Mouse (Mus musculus): Measurements from ENCODE around the gene Apba3.

The Apba3 gene

DNA sequence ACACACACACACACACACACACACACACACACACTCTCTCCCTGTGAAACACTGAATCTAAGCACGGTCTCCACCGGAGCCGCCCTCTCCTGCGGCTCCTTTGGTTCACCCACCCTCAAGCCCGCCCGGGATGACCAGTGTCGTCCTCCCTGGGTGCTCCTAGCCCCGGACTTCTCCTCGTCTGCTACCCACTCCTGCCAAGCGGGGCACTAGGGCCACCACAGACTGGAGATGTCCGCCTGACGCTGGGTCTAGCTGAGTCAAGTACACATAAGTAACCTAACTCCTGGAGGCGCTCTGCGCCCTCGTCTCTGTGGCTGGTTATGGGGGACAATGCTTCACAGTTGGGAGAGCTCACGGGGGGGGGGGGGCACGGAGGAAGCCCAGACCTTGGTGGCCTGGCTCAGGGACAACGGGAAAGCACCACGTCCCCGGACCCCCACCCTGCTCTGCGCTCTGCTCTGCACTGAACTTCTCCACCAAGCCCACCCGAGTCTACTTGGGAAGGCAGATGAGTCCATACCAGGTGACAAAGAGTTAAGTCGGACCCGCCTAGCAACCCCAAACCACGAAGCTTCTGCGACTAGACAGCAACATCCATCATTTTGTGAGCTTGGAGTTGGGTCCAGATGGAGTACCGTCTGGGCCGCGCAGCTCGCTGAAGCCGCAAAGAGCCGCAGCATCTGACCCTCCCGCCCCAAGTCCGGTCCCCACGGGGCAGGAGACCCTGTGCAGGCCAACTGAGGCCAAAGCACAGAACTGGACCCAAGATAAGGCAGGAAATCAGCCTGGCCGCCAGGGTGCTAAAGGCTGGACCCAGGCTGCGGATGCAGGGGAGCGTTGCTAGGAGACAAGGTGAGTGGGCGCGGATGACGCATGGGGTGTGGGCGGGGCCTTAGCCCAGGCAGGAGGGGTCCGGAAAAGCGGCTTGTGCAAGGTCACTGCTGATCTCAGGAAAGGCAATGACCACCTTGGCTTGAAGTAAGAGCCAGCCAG is 14.0 kb upstream of the Apba3 start, which contains the start of gene Matk:
Gene Matk (plus strand): TSS at position 512 of the 996 bp plus-strand sequence.
- DNase-seq (ENCODE audit: low spot score), result peak; percentile 87

DNA sequence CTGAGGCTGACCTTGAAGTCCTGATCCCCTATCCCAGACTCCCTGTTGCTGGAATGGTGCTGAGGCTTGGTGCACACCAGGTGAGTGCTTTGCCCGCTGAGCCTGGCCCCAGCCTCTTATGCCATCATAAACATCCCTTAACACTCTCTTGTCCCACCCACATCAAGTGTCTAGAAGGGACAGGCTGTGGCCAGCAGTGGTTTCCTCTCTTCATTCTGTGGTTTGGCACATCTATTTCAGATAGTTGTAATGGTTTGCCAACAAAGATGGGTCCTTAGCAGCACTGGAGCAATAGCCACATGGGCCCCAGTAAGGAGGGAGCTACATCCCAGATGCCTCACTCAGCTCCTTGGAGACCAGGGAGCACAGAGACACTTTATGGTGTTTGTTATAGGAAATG is 11.9 kb upstream of the Apba3 start:
- no peak for DNase-seq (ENCODE audit: low spot score)

DNA sequence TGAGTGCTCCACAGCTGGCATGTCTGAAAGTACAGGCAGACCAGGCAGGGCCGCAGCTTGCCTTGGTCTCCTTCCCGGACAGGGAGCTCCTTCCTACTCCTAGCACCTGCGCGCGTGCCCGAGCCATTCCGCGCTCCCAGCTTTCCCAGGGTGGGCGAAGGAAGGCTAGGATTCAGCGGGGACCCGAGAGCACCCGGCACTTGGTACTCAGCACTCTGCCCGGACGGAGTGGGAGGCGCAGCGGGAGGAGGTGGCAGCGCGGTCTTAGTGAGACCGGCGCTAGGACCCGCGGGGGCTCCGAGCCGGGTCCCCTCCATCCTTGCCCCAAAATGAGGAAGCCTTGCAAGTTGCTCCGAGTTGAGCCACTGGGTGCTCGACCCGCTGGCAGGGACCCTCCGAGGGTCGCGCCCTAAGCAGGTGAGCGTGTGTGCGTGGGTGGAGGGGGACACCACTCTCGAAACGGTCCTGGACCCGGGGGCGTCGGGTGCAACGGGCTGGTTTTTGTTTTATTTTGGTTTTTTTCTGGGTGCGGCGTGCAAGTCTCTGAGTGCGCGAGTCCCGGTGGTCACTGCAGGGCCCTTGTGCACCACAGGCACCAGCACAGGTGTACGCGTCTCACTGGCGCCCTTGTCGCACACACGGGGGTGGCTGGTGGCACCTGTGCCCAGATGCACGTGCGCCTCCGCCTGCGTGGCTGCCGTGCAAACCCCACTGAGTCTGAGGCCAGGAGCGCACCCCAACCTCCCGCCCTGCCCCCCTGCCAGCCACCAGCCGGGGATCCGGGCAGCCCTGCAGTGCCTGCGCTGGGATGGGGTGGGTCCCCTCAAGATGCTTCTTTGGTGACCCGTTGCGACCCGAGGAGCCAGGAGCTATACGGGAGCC is 9.4 kb upstream of the Apba3 start:
- DNase-seq (ENCODE audit: low spot score), result no peak

DNA sequence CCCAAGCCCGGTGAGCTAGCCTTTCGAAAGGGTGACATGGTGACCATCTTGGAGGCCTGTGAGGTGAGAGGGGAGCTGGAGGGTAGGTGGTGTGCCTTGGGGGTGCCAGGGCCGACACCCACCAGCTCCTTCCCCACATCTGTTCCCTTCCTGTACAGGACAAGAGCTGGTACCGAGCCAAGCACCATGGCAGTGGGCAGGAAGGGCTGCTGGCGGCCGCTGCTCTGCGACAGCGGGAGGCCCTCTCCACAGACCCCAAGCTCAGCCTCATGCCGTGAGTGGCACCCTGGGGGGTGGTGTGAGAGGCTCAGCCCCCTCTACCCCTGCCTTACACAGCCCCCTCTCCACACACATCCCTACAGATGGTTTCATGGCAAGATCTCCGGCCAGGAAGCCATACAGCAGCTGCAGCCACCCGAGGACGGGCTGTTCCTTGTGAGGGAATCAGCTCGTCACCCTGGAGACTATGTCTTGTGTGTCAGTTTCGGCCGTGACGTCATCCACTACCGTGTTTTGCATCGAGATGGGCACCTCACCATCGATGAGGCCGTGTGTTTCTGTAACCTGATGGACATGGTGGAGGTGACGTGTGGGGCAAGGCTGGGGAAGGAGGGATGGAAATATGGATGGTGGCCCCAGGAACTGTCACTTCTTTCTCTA is 7.4 kb upstream of the Apba3 start:
- DNase-seq (ENCODE audit: low spot score), result no peak

DNA sequence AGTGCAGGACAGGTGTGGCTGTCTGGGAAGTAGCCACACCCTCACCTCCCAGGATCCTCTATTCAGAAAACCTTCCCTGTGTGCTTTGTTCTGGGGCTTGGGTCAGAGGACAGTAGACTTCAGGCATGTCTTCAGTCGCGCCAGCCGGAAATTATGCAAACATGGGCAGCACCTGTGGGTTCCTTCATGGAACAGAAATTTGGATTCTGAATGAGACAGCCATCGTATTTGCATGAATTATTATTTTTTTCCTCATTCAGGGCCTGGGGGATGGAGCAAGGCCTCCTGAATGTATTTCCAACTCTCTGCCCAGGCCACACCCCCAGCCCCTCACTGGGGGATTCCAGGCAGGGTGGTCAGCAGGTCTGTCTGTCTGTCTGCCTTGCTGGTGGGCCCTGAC is 5.7 kb upstream of the Apba3 start:
- DNase-seq (ENCODE audit: low spot score), result no peak

DNA sequence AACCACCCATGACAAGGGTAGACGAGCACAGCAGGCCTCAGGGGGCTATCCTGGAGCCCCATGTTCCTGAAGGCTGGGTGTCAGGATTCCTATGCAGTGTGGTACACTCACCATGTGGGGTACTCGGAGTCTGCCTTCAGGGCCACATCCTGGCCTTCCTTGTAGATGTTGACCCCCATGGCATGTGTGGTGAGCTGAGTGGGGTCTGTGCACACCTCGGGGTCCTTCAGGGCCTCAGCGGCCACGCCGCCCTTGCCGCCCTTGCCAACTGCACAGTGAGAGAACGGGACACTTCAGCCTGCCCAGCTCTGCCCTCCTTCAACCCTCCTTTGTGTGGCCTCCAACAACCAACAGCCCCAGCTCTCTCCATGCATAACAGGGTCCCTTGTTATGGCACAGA is 1.2 kb upstream of the Apba3 start:
- DNase-seq (ENCODE audit: low spot score), result no peak

DNA sequence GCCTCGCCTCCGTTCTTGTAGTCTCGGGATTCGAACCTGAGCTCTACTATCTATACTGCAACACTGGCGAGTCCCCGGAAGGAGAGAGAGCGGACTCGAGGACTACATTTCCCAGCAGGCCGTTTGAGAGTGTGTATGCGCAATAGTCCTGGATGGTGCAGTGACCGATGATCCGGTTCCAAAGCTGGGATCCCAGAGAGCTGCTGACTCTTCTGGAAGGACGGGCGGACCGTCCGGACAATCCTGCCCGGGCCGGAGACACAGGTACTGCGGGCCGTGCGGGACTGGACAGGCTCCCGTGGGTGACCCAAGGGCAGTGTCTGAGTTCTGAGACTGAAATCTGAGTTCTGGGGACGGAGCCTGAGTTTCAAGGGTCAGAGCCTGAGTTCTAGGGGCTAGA is 1.3 kb downstream of the Apba3 start:
- DNase-seq (ENCODE audit: low spot score), result peak; percentile 90

DNA sequence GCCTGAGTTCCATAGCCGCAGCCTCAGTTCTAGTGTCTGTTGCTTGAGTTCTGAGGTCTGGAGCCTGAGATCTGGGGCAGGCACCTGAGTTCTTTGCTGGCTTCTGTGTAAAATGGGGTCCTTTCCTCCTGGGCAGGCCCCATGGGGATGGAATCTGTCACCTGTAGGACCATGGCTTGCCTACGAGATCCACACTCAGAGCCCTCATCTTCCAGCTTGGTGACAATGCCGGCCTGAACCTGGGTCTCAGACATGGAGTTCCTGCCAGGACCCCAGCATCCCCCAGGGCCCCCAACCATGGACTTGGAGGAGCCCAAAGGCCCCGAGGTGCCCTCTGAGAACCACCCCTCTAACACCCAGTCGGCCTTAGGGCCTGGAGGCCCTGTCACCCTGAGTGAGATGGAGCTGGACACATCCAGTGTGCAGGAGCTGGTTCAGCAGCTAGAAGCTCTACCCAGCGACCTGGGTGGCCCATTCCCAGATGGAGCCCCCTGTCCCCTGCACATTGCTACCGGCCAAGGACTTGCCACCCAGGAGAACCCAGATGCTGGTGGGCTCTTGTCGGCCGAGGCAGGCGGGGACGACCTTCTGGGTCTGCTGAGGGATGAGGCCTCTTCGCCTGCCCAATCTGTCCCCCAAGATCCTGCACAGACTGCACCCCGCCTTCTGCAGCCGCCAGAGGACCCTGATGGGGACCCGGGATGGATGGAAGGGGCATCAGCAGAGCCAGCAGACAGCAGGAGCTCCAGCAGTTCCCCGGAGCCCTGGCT is 2.1 kb downstream of the Apba3 start:
- DNase-seq (ENCODE audit: low spot score), result no peak

DNA sequence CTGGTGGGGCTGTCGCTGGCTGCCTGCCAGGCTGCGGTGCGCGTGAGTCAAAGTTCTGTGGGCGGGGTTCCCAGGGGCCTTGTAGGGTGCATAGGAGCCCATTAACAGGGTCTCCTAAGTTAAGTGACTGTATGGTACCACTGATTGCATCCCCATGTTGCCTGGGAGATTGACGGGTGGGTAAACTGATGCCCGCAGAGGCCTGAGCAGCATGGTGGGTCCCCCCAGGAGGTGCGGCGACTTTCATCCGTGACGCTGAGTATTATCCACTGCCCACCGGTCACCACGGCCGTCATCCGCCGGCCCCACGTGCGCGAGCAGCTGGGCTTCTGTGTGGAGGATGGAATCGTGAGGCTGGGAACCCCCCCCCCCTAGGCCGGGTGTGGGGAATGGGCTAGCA is 5.6 kb downstream of the Apba3 start:
- DNase-seq (ENCODE audit: low spot score), result no peak

DNA sequence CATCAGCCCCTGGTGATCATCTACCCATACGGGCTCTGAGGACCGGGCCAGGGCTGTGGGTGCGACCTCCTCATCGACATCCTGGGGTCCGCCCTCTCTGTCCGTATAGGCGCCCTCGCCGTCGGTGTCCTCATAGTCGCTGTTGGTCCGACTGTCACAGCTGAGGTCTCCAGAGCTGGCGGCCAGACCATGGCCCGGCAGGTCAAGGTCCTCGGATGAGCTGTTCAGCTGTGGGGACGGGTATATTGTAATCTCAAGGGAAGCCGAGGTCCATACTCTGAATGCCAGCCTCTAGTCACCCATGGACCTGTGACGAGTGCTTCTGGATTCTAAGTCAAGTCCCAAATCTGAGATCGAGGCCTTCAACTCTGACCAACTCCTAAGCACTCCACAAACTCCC is 7.1 kb downstream of the Apba3 start:
- no peak for DNase-seq (ENCODE audit: low spot score)

DNA sequence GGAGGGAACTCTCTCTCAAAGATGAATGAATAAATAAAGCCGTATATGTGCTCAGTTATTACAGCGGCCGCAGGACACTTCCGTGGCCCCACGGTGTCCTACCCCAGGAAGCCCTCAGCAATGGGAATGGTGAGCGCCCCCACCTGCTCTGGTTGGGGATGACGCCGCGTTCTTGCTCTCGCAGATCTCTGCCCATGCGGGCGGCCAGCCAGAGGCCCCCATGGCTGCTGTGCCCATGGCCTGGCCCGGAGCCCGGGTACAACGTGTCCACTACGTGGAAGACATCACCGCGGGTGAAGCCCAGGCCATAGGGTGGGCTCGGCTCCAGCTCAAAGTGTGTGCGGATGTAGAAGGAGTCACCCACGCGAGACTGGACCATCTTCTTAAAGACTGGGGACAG is 10.9 kb downstream of the Apba3 start:
- DNase-seq (ENCODE audit: low spot score), result no peak

DNA sequence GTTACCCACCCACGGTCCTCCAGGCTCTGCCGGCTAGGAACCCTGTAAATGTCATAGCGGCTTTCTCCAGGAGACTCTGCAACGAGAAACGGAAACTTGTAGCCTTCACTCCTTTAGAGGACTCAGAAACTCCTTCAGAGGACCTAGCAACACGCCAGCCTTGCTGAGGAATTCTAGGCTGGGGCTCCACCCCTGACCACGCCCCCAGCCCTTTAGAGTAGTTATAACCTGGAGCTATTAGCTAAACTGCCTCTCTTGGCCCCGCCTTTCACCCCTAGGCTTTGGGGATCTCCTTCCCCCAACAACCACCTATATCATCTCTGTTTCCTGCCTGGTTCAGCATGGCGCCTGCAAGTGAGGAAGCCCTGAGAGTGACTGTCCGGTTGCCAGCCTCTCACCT is 12.7 kb downstream of the Apba3 start:
- no peak for DNase-seq (ENCODE audit: low spot score)

DNA sequence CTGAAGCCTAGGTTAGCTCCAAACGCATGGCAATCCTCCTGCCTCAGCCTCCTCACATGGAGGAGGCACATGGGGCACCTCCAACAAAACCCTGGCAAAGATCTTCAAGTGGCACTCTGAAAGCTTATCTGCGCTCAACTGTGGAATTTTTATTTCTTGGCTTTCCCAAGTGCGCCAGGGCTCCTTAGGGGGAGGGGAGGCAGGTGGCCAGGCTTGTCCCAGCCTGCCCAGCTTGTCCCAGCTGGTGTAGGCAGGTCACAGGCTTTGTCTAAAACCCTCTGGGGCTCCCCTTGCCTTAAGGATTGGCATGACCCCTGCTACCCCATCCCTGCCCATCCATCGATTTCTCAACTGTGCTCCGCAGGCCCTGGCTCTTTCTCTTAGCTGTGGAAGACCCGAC is 17.4 kb downstream of the Apba3 start:
- no peak for DNase-seq (ENCODE audit: low spot score)

DNA sequence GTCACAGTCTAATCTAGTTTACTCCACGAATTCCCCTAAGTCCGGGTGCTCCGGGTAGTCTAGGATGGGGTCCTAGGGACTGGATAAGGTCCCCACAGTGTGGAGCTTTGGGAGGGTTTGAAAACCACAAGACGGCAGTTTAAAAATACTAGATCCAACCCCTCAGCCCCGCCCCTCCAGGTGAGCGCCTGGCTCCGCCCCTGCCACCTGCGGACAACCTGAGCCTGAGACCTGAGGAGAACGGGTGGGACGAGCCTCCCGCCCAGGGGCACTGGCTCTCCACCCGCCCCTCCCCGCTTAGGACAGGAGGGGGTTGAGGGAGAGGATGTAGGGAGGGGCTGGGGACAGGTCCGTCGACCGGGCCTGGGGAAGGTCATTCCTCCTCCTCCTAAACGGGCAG is 18.0 kb downstream of the Apba3 start:
- no peak for DNase-seq (ENCODE audit: low spot score)

DNA sequence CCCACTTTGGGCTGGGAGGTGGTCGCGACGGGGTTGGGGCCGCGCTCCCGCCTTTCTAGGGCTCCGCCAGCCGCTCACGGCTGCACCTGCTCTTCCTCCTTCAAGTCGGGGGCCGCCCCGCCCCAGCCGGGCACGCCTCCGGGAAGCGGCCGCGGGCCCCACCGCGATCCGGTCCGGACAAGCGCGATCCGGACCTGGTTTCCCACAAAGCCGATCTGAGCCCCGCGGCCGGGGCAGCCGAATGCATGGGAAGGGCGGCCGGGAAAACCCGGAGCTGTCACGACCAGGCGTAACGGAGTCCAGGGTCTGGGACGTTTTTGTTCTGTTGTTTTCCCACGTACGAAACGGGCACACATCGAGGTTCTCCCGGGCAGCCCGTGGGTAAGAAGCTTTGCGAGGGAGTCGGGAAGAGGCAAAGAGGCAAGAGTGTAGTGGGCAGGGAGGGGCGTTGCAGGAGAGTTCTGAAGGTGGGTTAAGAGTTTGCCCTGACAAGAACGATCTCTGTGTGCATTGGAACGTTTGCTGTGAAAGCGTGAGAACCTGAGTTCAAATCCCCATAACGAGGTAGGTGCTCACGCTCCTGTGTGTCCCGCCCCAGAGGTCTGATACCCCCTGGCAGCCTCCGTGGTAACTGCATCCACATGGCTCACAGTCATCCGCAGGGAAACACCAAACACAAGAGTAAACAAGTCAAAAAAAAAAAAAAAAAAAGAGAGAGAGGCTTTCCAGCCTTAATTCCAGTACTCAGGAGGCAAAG is 19.1 kb downstream of the Apba3 start:
- peak; percentile 80 for DNase-seq (ENCODE audit: low spot score)

DNA sequence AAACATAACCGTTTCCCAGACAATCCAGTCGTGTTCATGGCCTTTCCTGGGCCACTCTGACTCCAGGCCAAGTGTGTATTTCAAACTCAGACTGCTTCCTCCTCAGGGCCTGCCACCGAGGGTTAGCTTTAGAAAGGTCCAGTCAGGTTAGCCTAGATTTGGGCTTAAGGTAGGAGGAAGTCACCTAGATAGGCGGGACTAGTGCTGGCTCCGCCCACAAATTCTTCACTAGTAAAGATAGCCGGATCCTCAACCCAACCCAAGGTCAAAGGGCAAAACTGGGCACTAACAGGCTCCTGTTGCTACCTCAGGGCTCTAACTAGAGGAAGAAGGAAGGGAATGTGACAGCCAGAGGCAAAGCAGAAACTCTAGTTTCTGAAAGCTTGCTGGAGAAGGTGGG is 19.8 kb downstream of the Apba3 start:
- DNase-seq (ENCODE audit: low spot score), result no peak

DNA sequence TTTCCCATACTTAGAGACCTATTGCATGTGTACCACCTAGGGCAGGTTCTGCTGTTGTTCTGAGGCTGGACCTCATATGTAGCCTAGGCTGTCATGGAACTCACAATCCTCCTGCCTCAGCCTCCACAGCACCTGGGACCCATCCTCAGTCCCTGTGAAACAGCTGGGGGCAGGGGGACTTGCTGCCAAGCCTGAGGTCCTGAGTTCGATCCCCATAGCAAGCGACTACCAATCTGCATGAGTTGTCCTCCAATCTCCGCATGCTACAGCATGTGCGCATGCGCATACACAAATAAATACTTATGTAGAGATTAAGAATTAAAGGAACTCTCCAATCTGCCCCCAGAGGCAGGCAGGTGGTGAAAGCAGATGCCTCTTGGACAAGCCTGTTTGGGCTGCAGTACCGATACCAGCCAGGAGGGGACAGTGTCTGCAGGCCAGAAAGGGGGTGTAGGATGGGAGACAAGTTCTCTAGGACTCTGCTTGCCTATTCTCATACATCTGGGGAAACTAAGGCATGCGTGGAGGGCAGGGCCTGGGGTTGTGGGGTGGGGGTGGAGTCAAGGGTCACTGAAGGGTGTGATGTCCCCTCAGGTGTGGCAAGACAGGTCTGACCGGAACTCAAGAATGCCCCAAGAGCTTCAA is 20.9 kb downstream of the Apba3 start:
- DNase-seq (ENCODE audit: low spot score), result no peak

DNA sequence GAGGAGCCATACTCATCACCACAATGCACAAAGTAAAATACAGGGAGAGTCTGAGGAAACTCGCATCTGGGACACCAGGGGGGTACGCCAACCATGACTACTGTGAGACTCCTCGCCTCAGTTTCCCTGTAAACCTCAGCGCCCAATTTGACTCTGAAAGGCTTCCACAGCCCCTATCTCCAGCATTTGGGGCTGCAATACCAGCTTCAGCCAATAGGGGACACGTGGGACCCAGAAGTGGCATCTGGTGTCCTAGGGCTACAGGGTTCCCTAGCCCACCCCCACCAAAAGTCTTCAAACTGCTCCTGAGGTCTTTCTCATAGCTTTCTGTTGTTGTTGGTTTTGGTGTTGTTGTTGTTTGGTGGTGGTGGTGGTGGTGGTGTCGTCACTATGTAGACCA is 21.8 kb downstream of the Apba3 start:
- DNase-seq (ENCODE audit: low spot score), result no peak

DNA sequence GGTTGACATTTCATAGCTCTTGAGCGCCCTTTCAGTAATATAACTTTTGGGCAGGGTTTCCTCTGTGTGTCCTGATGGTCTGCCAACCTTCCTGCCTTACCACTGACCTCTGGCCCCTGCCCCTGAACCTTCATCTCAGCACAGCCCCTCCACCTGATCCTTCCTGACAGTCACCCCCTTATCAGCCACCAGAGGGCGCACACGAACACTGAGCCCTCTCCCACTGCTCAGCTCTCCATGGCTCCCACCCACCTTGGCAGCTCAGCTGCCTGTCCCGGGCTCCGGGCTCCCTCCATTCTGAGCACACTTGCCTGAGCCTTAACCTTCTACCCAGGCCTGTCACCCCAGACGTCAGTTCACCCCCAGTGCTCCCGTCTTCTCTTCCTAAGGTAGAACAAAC is 22.5 kb downstream of the Apba3 start:
- peak; percentile 72 for DNase-seq (ENCODE audit: low spot score)

DNA sequence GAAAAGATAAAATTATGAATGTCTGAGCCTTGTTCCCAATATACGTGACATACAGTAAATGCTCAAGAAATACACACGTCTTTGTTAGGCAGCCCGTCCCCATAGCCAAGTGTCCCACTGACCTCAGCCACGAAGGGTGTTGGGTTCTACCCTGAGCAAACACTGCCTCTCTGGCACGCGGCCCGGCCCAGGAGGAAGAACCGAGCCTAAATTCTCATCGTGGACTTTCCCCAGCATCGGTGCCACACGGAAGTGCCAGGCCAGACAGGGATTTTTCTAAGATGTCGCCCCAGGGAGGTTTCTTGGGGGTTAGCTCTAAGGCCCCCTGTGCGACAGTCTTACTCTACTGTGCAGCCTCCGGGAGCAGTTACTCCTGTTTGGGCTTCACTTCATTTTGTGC is 23.1 kb downstream of the Apba3 start:
- no peak for DNase-seq (ENCODE audit: low spot score)

All from layer of hippocampus, adult 11-12 months (tissue).